Mouse (Mus musculus) liver, embryonic 14.5 days (tissue): Measurements from ENCODE around the gene Smpdl3b. TPM values are rescaled to one million over a fixed set of nuclear protein-coding genes. Genes with fewer than 3 reads are reported as not detected.

Source experiments
- ATAC-seq: fragments of 200-750 bp; cut with Nextera tagmentation; 2 replicates; pipeline ENCODE4 v1.8.0; 2017; ENCODE audit warnings: moderate number of reproducible peaks, mild to moderate bottlenecking, moderate library complexity; ENCODE audit not compliant: insufficient read depth
- DNase-seq, 3 experiments: peaks; one replicate each; pipeline ENCODE4 v3.0.0-alpha.2; 2012 to 2013; ENCODE audit warnings: low read depth in 3 of 3, low spot score in 3 of 3
- H3K27ac ChIP-seq: fragments of 300-500 bp; sonication (generic); 2 replicates; pipeline ENCODE4 v1.5.1; 2014; ENCODE audit warnings: moderate library complexity, mild to moderate bottlenecking, control low read depth, inconsistent platforms
- H3K27me3 ChIP-seq: fragments of 300-500 bp; sonication (generic); 2 replicates; pipeline ENCODE4 v1.6.1; 2014; ENCODE audit warnings: mild to moderate bottlenecking, low read length, moderate library complexity; ENCODE audit not compliant: control insufficient read depth, insufficient read depth
- H3K36me3 ChIP-seq: fragments of 300-500 bp; sonication (generic); replicated peaks from 2 replicates; pipeline ENCODE4 v1.6.1; 2014; ENCODE audit warnings: low read depth; ENCODE audit not compliant: control insufficient read depth, insufficient read depth
- H3K4me1 ChIP-seq, 2 experiments: fragments of 200-500 bp in 1 of 2; fragments of 300-500 bp in 1 of 2; sonication (generic) in 1 of 2; replicated peaks; 2 replicates each; pipeline ENCODE4 v1.6.1; 2012 to 2014; ENCODE audit warnings: antibody characterized with exemption in 1 of 2, inconsistent platforms in 1 of 2, low read length in 1 of 2; ENCODE audit not compliant: control insufficient read depth in 2 of 2, insufficient read depth in 2 of 2
- H3K4me2 ChIP-seq: fragments of 300-500 bp; sonication (generic); 2 replicates; pipeline ENCODE4 v1.6.1; 2014; ENCODE audit warnings: low read depth, mild to moderate bottlenecking, control low read depth, moderate library complexity
- H3K4me3 ChIP-seq, 2 experiments: fragments of 200-500 bp in 1 of 2; fragments of 300-500 bp in 1 of 2; sonication (generic) in 1 of 2; 2 replicates each; pipeline ENCODE4 v1.5.1; 2012 to 2014; ENCODE audit warnings: low read depth in 2 of 2, low read length in 2 of 2, mild to moderate bottlenecking in 2 of 2, control low read depth in 1 of 2, inconsistent platforms in 1 of 2, moderate library complexity in 1 of 2; ENCODE audit not compliant: insufficient read depth in 1 of 2
- H3K9ac ChIP-seq: fragments of 300-500 bp; sonication (generic); replicated peaks from 2 replicates; pipeline ENCODE4 v1.6.1; 2014; ENCODE audit warnings: mild to moderate bottlenecking, control low read depth, moderate library complexity
- H3K9me3 ChIP-seq: fragments of 300-500 bp; sonication (generic); 2 replicates; pipeline ENCODE4 v1.6.1; 2016; ENCODE audit warnings: low read length, mixed read lengths; ENCODE audit not compliant: control insufficient read depth
- CTCF ChIP-seq: IDR thresholded peaks from 2 replicates; pipeline ENCODE4 v1.5.1; 2016; ENCODE audit warnings: antibody characterized with exemption, low read depth, control low read depth
- EP300 ChIP-seq: IDR thresholded peaks from 2 replicates; pipeline ENCODE4 v1.6.1; 2016; ENCODE audit warnings: antibody characterized with exemption, low read depth
- WGBS: fragments of 180-500 bp; shearing (Covaris S2); extraction: QIAGEN DNeasy Blood & Tissue Kit; methylation state at CpG from one replicate; pipeline ENCODE4 v1.1.7; 2014; ENCODE audit not compliant: insufficient replicate concordance; 5-methylcytosine and 5-hydroxymethylcytosine counted together
- polyA plus RNA-seq, 2 experiments: library from polyadenylated mRNA; depleted of rRNA in 1 of 2; stranded (reverse) in 1 of 2; unstranded in 1 of 2; fragments of >200 nt; fragmentation: Nextera tagmentation in 1 of 2; extraction: Ambion mirVana in 1 of 2; gene quantifications; 2 replicates each; pipeline versions ENCODE4 v1.2.1 to v1.2.3; 2012 to 2014

Gene Smpdl3b
- polyA plus RNA-seq, 2 experiments, result 0.92 to 1.2 TPM

GRCm38 (mm10) chr4:132798028-132798427 is 41.0 kb upstream of the Smpdl3b start:
- peaks cover 2 to 19% of the 10 kb centered on the region in 2 experiments for H3K4me1 ChIP-seq
- DNase-seq (no peak), ATAC-seq (no peak)
- no peaks in the 10 kb centered on the region for H3K36me3 ChIP-seq
- no peak overlapping the region for H3K4me3 ChIP-seq
- no peak for TF ChIP-seq EP300
- TF ChIP-seq CTCF, result no peak
- WGBS, result 25% methylated on average over 4 of the region's 4 CpGs
- no peak overlapping the region for H3K27ac ChIP-seq
- H3K27me3 ChIP-seq, result peaks cover 9% of the 10 kb centered on the region
- H3K9ac ChIP-seq, result no peak overlapping the region
- no peaks in the 10 kb centered on the region for H3K9me3 ChIP-seq
- H3K4me2 ChIP-seq, result no peak overlapping the region

- Histone ChIP-seq H3K36me3 (no peaks in the 10 kb centered on the region), H3K4me3 (no peak overlapping the region), H3K27ac (no peak overlapping the region), H3K4me2 (no peak overlapping the region), H3K4me1 (peaks cover 2 to 15% of the 10 kb centered on the region in 2 experiments), H3K9me3 (no peaks in the 10 kb centered on the region), H3K9ac (no peak overlapping the region), H3K27me3 (peaks cover 9% of the 10 kb centered on the region)
- ATAC-seq (no peak), DNase-seq (no peak)
- TF ChIP-seq CTCF, result no peak
- TF ChIP-seq EP300, result no peak
- 24% methylated on average over 1 of the region's 1 CpGs for WGBS
These were observed 40.4 kb upstream of the Smpdl3b start for GRCm38 (mm10) chr4:132797461-132797860.

DNA sequence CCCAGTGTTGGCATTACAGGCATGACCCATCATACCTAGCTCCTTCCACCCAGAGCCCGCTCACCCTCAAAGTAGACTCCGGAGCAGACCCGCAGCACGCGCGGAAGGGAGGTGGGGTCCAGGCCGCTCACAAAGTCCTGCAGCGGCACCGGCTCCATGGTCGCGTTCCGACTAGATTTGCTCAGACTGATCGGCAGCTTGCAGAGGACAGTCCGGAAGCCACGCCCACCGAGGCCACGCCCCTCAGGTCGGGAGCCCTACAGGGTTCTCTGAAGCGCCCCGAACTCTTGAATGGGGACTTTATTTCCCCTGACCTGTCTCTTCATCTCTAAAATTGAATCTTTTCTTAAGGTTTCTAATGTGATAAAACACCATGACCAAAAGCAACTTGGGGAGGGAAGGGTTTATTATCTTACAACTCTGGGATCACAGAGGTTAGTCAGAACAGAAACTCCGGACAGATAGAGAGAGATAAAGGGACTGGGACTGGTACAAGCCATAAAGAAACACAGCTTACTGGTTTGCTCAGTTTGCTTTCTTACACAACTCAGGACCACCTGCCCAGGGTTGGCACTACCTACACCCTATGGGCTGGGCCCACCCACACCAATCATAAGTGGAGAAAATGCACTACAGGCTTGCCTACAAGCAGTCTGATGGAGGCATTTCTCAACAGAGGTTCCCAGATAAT is 39.3 kb upstream of the Smpdl3b start, which contains the start of gene Themis2:
Gene Themis2, minus strand, starts transcription at position 192 of the 691 bp plus-strand sequence.
- H3K4me3 ChIP-seq, result peak within 1 kb of the TSS; percentile 34 to 51
- no peak for TF ChIP-seq EP300
- TF ChIP-seq CTCF, result no peak
- no peak within 1 kb of the TSS for H3K27ac ChIP-seq
- H3K9me3 ChIP-seq, result no peaks in the 10 kb centered on the region
- 0 out of 2 replicates have a peak within 1 kb of the TSS, but pooled peaks have one; percentile 31 for H3K9ac ChIP-seq
- peak within 1 kb of the TSS; percentile 72 for H3K4me2 ChIP-seq
- H3K27me3 ChIP-seq, result peaks cover 9% of the 10 kb centered on the region
- H3K36me3 ChIP-seq, result no peaks in the 10 kb centered on the region
- WGBS, result under 1% methylated on average over 21 of the region's 21 CpGs
- peak; percentile 71; the same call in 1 of the 2 replicates for ATAC-seq
- H3K4me1 ChIP-seq, result peaks cover 2 to 8% of the 10 kb centered on the region in 2 experiments
- peak; percentile 65 to 69 (median 68) for DNase-seq

DNA sequence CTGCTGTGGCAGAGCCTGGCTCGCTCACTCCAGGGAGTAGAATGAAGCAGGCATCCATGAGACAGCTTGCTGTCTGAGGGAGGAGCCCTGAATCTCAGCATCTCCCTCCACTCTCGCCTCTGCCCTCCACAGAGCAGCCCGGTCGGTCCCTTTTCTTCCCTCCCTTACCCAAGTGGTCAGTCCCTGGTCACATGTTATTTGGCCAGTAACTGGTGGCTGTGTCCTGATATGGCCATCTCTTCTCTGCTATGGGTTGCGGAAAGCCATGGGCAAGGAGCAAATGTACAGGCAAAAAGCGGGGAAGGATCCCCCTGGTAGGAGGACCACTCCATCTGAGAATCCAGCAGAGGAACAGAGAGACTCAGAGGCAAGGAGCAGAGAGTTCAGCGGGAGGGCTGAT is 38.1 kb upstream of the Smpdl3b start:
- Histone ChIP-seq H3K4me3 (peak overlapping the region; percentile 8 to 34; a peak in 2 of 4 replicates), H3K9ac (no peak overlapping the region), H3K4me2 (peak overlapping the region; percentile 22; the same call in 1 of the 2 replicates), H3K4me1 (peaks cover 2 to 4% of the 10 kb centered on the region in 2 experiments), H3K9me3 (no peaks in the 10 kb centered on the region), H3K36me3 (no peaks in the 10 kb centered on the region), H3K27me3 (peaks cover 9% of the 10 kb centered on the region), H3K27ac (no peak overlapping the region)
- DNase-seq, result no peak
- TF ChIP-seq EP300 (no peak), CTCF (no peak)
- WGBS, result 58% methylated on average over 7 of the region's 7 CpGs
- no peak for ATAC-seq

- peaks cover 2 to 4% of the 10 kb centered on the region in 2 experiments for H3K4me1 ChIP-seq
- TF ChIP-seq EP300 (no peak), CTCF (no peak)
- no peak overlapping the region for H3K4me2 ChIP-seq
- peak overlapping the region; percentile 8 to 34; a peak in 1 of 4 replicates for H3K4me3 ChIP-seq
- H3K27me3 ChIP-seq, result peaks cover 9% of the 10 kb centered on the region
- H3K36me3 ChIP-seq, result no peaks in the 10 kb centered on the region
- H3K9ac ChIP-seq, result no peak overlapping the region
- ATAC-seq, result no peak
- no peak for DNase-seq
- H3K27ac ChIP-seq, result no peak overlapping the region
- WGBS, result 51% methylated on average over 8 of the region's 8 CpGs
- H3K9me3 ChIP-seq, result no peaks in the 10 kb centered on the region
These were observed 37.7 kb upstream of the Smpdl3b start for GRCm38 (mm10) chr4:132794760-132795159.
